Mouse (Mus musculus) liver, postnatal 0 days (tissue): ENCODE measurements around the gene Cox10.

ENCODE experiments used
- CTCF ChIP-seq: sonication (generic); IDR thresholded peaks from 2 replicates; pipeline ENCODE4 v1.5.1; 2016; ENCODE audit warnings: antibody characterized with exemption, low read depth
- EP300 ChIP-seq: IDR thresholded peaks from 2 replicates; pipeline ENCODE4 v1.6.1; 2016; ENCODE audit warnings: antibody characterized with exemption, low read depth, mild to moderate bottlenecking

DNA sequence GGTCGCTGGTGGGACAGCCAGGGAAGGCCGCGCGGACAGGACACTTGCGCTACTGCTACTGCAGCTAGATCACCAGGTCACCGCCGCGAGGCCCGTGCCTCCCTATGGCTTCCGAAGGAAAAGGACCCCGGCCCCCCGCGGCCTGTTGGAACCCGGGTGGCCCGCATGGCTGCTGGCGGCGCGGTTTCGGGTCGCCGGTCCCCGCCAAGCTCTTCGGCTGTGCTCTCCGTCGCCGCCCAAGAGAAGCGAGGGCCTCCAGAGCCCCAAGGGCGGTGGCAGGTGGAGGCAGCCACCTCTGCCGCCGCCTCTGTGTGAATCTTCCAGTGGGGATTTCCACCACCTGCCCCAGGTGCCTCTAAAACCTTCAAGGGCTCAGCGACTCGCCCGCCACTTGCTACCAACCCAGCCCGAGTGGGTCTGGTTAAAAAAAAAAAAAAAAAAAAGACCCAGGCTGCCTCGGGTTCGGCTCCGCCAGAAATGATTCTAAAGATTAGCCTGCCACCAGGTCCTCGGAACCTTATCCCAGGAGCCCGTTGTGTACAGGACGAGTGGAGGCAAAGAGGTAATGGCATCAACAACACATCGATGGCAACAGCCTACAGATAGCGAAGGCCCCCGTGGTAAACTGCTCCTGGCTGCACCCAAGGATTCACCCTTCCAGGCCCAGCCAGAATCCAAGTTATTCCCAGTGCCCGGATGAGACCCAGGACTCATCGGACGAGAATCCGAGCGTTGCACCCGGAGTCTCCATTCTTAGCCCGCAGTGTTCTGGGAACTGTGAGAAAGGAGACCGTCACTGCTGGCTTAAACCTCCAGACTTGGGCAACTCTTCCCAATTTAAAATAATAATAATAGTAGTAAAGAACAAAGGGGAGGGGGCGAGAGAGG lies 159.8 kb downstream of the Cox10 start:
- TF ChIP-seq CTCF: no peak
- no peak for TF ChIP-seq EP300
